Mouse (Mus musculus): ENCODE measurements at regions not wholly inside any gene's neighbourhood (a gene's known extent, or its start where the extent isn't known, plus 50 kb on each side); places are given as distances from the start of the nearest gene placed in this dataset.
A peak's percentile ranks its signal among the peaks of the same experiment; 100 is the strongest.

GRCm38 (mm10) chr8:104041522-104041921, 59.9 kb upstream of the Cdh5 start:
- no peaks in the 10 kb centered on the region for H3K36me3 ChIP-seq (ENCODE audit: control insufficient read depth, insufficient read depth, low read length, poor library complexity, severe bottlenecking)
- H3K4me1 ChIP-seq (ENCODE audit: control insufficient read depth, insufficient read depth, low read length): no peaks in the 10 kb centered on the region
- H3K9ac ChIP-seq (ENCODE audit: low read depth, poor library complexity, severe bottlenecking): no peak overlapping the region
- H3K9me3 ChIP-seq (replicated peaks; ENCODE audit: control insufficient read depth, insufficient read depth, low read length, poor library complexity, severe bottlenecking): no peaks in the 10 kb centered on the region
- no peak overlapping the region for H3K27ac ChIP-seq (ENCODE audit: insufficient read depth, low read length)
- no peaks in the 10 kb centered on the region for H3K27me3 ChIP-seq (ENCODE audit: control insufficient read depth, insufficient read depth, low read length, poor library complexity, severe bottlenecking)
- H3K4me3 ChIP-seq (ENCODE audit: low read depth, low read length): no peak overlapping the region
- TF ChIP-seq CTCF (IDR thresholded peaks at IDR 0.05; ENCODE audit: low read depth, low read length) (no peak), POLR2A (IDR thresholded peaks at IDR 0.05; ENCODE audit: insufficient read depth, low read length) (no peak), EP300 (IDR thresholded peaks at IDR 0.05; ENCODE audit: insufficient read depth, low read depth, low read length) (no peak)

- H3K9me3 ChIP-seq (replicated peaks; ENCODE audit: control insufficient read depth, insufficient read depth, low read length, poor library complexity, severe bottlenecking): no peaks in the 10 kb centered on the region
- no peaks in the 10 kb centered on the region for H3K4me1 ChIP-seq (ENCODE audit: control insufficient read depth, insufficient read depth, low read length)
- no peak for TF ChIP-seq CTCF (IDR thresholded peaks at IDR 0.05; ENCODE audit: low read depth, low read length)
- TF ChIP-seq EP300 (IDR thresholded peaks at IDR 0.05; ENCODE audit: insufficient read depth, low read depth, low read length): no peak
- no peak for TF ChIP-seq POLR2A (IDR thresholded peaks at IDR 0.05; ENCODE audit: insufficient read depth, low read length)
- H3K27me3 ChIP-seq (ENCODE audit: control insufficient read depth, insufficient read depth, low read length, poor library complexity, severe bottlenecking): no peaks in the 10 kb centered on the region
- no peak overlapping the region for H3K9ac ChIP-seq (ENCODE audit: low read depth, poor library complexity, severe bottlenecking)
- H3K36me3 ChIP-seq (ENCODE audit: control insufficient read depth, insufficient read depth, low read length, poor library complexity, severe bottlenecking): no peaks in the 10 kb centered on the region
- no peak overlapping the region for H3K27ac ChIP-seq (ENCODE audit: insufficient read depth, low read length)
- H3K4me3 ChIP-seq (ENCODE audit: low read depth, low read length): no peak overlapping the region
Measured at GRCm38 (mm10) chr8:104042434-104042833, 59.0 kb upstream of the Cdh5 start.

GRCm38 (mm10) chr8:104048037-104048436, 53.4 kb upstream of the Cdh5 start:
- Histone ChIP-seq H3K9me3 (replicated peaks; ENCODE audit: control insufficient read depth, insufficient read depth, low read length, poor library complexity, severe bottlenecking) (no peaks in the 10 kb centered on the region), H3K36me3 (ENCODE audit: control insufficient read depth, insufficient read depth, low read length, poor library complexity, severe bottlenecking) (no peaks in the 10 kb centered on the region), H3K27me3 (ENCODE audit: control insufficient read depth, insufficient read depth, low read length, poor library complexity, severe bottlenecking) (no peaks in the 10 kb centered on the region), H3K4me3 (ENCODE audit: low read depth, low read length) (no peak overlapping the region), H3K4me1 (ENCODE audit: control insufficient read depth, insufficient read depth, low read length) (no peaks in the 10 kb centered on the region), H3K27ac (ENCODE audit: insufficient read depth, low read length) (no peak overlapping the region), H3K9ac (ENCODE audit: low read depth, poor library complexity, severe bottlenecking) (no peak overlapping the region)
- no peak for TF ChIP-seq EP300 (IDR thresholded peaks at IDR 0.05; ENCODE audit: insufficient read depth, low read depth, low read length)
- no peak for TF ChIP-seq CTCF (IDR thresholded peaks at IDR 0.05; ENCODE audit: low read depth, low read length)
- TF ChIP-seq POLR2A (IDR thresholded peaks at IDR 0.05; ENCODE audit: insufficient read depth, low read length): no peak

GRCm38 (mm10) chr8:104049181-104049580, 52.2 kb upstream of the Cdh5 start:
- H3K4me3 ChIP-seq (ENCODE audit: low read depth, low read length): no peak overlapping the region
- H3K36me3 ChIP-seq (ENCODE audit: control insufficient read depth, insufficient read depth, low read length, poor library complexity, severe bottlenecking): no peaks in the 10 kb centered on the region
- no peaks in the 10 kb centered on the region for H3K27me3 ChIP-seq (ENCODE audit: control insufficient read depth, insufficient read depth, low read length, poor library complexity, severe bottlenecking)
- no peaks in the 10 kb centered on the region for H3K4me1 ChIP-seq (ENCODE audit: control insufficient read depth, insufficient read depth, low read length)
- TF ChIP-seq CTCF (IDR thresholded peaks at IDR 0.05; ENCODE audit: low read depth, low read length) (no peak), EP300 (IDR thresholded peaks at IDR 0.05; ENCODE audit: insufficient read depth, low read depth, low read length) (no peak), POLR2A (IDR thresholded peaks at IDR 0.05; ENCODE audit: insufficient read depth, low read length) (no peak)
- no peak overlapping the region for H3K27ac ChIP-seq (ENCODE audit: insufficient read depth, low read length)
- H3K9ac ChIP-seq (ENCODE audit: low read depth, poor library complexity, severe bottlenecking): no peak overlapping the region
- H3K9me3 ChIP-seq (replicated peaks; ENCODE audit: control insufficient read depth, insufficient read depth, low read length, poor library complexity, severe bottlenecking): no peaks in the 10 kb centered on the region

- no peak overlapping the region for H3K4me3 ChIP-seq (ENCODE audit: low read depth, low read length)
- no peak overlapping the region for H3K27ac ChIP-seq (ENCODE audit: insufficient read depth, low read length)
- H3K9me3 ChIP-seq (replicated peaks; ENCODE audit: control insufficient read depth, insufficient read depth, low read length, poor library complexity, severe bottlenecking): no peaks in the 10 kb centered on the region
- no peaks in the 10 kb centered on the region for H3K4me1 ChIP-seq (ENCODE audit: control insufficient read depth, insufficient read depth, low read length)
- H3K9ac ChIP-seq (ENCODE audit: low read depth, poor library complexity, severe bottlenecking): no peak overlapping the region
- no peaks in the 10 kb centered on the region for H3K27me3 ChIP-seq (ENCODE audit: control insufficient read depth, insufficient read depth, low read length, poor library complexity, severe bottlenecking)
- TF ChIP-seq CTCF (IDR thresholded peaks at IDR 0.05; ENCODE audit: low read depth, low read length) (peak; percentile 73), POLR2A (IDR thresholded peaks at IDR 0.05; ENCODE audit: insufficient read depth, low read length) (no peak)
- no peaks in the 10 kb centered on the region for H3K36me3 ChIP-seq (ENCODE audit: control insufficient read depth, insufficient read depth, low read length, poor library complexity, severe bottlenecking)
Measured at GRCm38 (mm10) chr8:104050694-104051539, 50.5 kb upstream of the Cdh5 start.

- H3K9ac ChIP-seq (ENCODE audit: low read depth, poor library complexity, severe bottlenecking): no peak overlapping the region
- H3K4me3 ChIP-seq (ENCODE audit: low read depth, low read length): no peak overlapping the region
- no peaks in the 10 kb centered on the region for H3K4me1 ChIP-seq (ENCODE audit: control insufficient read depth, insufficient read depth, low read length)
- no peak overlapping the region for H3K27ac ChIP-seq (ENCODE audit: insufficient read depth, low read length)
- no peaks in the 10 kb centered on the region for H3K9me3 ChIP-seq (replicated peaks; ENCODE audit: control insufficient read depth, insufficient read depth, low read length, poor library complexity, severe bottlenecking)
- H3K36me3 ChIP-seq (ENCODE audit: control insufficient read depth, insufficient read depth, low read length, poor library complexity, severe bottlenecking): no peaks in the 10 kb centered on the region
- TF ChIP-seq POLR2A (IDR thresholded peaks at IDR 0.05; ENCODE audit: insufficient read depth, low read length) (no peak), CTCF (IDR thresholded peaks at IDR 0.05; ENCODE audit: low read depth, low read length) (no peak), EP300 (IDR thresholded peaks at IDR 0.05; ENCODE audit: insufficient read depth, low read depth, low read length) (no peak)
- H3K27me3 ChIP-seq (ENCODE audit: control insufficient read depth, insufficient read depth, low read length, poor library complexity, severe bottlenecking): no peaks in the 10 kb centered on the region
Measured at GRCm38 (mm10) chr8:104051540-104051882, 49.9 kb upstream of the Cdh5 start.
